Mouse (Mus musculus) CD4-positive, CD25-positive, alpha-beta regulatory T cell, adult 4 months (primary cell): ENCODE results near the gene Ttc17. TPM values are rescaled to one million over a fixed set of nuclear protein-coding genes. Genes with fewer than 3 reads are reported as not detected.

Experiments
- ATAC-seq: one replicate; pipeline ENCODE4 v1.8.0; 2017
- polyA plus RNA-seq, 2 experiments: library from polyadenylated mRNA; unstranded; fragments of 100-300 nt; shearing (Covaris generic); gene quantifications; one replicate each; pipeline ENCODE4 v1.2.1; 2017

The Ttc17 gene
- polyA plus RNA-seq, 2 experiments from 2014 or later, result 43.6 to 68.9 TPM

- ATAC-seq, result no peak
These were observed 27.8 kb downstream of the Ttc17 start for GRCm38 (mm10) chr2:94378678-94379077.

DNA sequence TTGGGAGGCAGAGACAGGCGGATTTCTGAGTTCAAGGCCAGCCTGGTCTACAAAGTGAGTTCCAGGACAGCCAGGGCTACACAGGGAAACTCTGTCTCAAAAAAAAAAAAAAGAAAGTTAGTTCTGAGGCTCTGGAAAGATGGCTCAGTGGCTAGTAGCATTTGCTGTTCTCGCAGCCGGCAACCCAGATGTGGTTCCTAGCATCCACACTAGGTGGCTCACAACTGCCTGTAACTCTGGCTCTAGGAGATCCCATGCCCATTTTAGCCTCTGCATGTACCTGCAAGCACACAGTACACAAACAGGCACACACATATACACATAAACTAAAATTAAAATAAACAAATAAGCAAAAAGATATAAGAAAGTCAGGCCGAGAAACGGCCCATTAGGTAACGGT lies 35.4 kb downstream of the Ttc17 start:
- peak; percentile 37 for ATAC-seq

DNA sequence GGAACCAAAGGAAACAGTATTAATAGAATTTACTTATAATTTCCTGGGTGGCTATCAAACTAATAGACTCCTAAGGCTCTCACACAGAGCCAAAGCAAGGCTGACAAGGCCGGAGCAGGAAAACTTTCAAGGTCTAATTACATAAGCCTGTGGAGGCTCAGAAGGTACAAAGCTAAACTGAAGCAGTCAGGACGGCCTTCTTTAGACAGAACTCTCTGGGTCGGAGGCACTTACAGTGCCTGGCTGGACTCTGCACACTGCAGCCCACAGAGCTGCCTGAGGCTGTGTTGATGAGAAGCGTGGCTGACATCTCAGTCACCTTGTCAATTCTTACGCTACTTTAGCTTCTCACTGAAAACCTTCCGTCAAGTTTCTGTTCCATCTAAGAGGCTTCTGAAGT lies 42.7 kb downstream of the Ttc17 start:
- no peak for ATAC-seq

DNA sequence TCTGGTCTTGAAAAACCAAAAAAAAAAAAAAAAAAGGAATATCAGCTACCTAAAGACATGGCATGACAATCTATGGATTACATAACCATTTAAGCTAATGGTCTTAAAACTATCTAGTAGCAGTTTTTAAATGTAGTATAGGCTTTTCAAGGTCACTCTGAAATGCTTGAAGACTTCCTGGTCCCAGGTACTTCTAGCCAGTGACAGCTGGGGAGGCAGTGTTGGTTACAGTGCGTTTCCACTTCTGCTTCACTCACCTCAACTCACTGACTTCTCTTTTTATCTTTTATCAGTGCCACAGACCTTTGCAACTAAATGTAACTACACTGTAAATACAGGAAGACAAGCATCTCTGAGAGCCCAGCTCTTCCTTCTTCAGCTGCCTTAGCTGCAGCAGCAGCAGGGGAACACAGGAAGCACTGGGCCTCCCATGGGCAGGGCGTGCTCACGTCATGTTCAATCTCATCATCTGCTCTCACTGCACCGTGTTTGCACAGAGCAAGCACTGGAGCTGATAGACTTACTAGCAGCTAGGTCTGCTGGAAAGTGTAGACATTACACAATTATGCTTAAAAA lies 46.0 kb downstream of the Ttc17 start:
- ATAC-seq, result peak; percentile 98

DNA sequence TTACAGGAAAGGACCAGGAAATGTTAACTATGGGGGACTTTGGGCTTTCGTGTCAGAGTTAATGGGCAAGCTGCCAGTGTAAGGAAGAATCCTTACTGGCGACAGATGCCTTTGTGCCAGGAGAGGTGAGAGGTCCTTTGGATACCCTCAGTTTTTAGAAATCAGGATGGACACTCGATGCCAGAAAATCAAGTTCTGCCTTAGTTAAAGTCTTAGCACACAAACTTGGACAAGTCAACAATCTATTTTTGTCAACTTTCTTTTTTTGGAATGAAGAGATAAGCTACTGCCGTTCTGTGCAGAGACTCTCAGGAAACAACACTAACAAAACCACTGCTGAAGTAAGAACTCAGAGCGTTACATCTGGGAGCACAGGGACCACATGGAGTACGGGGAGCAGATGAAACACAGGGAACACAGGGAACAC lies 58.3 kb downstream of the Ttc17 start:
- ATAC-seq, result no peak

- ATAC-seq, result no peak
These were observed 59.7 kb downstream of the Ttc17 start for GRCm38 (mm10) chr2:94346746-94347145.

GRCm38 (mm10) chr2:94344624-94345023 lies 61.9 kb downstream of the Ttc17 start:
- ATAC-seq, result no peak

GRCm38 (mm10) chr2:94343290-94344285 lies 62.9 kb downstream of the Ttc17 start:
- ATAC-seq, result no peak

DNA sequence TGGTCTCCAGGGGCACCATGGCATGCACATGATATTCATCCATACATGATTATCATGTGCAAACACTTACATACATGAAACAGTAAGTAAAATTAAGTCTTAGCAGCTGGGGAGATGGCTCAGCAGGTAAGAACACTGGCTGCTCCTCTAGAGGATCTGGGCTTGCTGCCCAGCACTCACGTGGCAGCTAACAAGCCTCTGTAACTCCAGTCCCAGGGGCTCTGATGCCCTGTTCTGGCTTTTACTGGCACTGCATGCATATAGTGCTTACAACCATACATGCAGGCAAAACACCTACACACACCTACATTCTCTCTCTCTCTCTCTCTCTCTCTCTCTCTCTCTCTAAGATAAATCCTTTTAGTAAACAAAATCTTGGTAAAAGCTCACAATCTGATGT lies 65.7 kb downstream of the Ttc17 start:
- no peak for ATAC-seq

GRCm38 (mm10) chr2:94339495-94339894 lies 67.0 kb downstream of the Ttc17 start:
- no peak for ATAC-seq

- no peak for ATAC-seq
These were observed 70.2 kb downstream of the Ttc17 start for GRCm38 (mm10) chr2:94336336-94336735.

- ATAC-seq, result no peak
These were observed 71.8 kb downstream of the Ttc17 start for GRCm38 (mm10) chr2:94334742-94335046.

- ATAC-seq, result no peak
These were observed 72.4 kb downstream of the Ttc17 start for GRCm38 (mm10) chr2:94333841-94334741.

DNA sequence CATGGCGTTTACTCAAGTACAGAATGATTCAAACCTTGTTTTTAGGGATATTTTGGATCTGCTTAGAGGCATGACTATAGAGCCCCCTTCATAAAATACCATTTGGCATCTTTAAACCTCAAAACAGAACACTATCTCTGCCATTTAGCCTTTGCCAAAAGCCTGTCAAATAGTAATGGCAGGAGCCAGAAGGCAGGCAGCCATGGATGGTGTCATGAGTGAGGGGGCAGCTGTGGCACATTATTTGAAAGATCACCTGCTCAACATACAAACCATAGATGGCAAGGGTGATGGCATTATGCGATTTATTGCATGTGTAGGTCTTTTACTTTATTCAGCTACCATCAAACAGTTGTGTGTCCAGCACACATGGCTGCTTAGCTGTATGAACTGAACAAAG lies 73.4 kb downstream of the Ttc17 start:
- no peak for ATAC-seq

DNA sequence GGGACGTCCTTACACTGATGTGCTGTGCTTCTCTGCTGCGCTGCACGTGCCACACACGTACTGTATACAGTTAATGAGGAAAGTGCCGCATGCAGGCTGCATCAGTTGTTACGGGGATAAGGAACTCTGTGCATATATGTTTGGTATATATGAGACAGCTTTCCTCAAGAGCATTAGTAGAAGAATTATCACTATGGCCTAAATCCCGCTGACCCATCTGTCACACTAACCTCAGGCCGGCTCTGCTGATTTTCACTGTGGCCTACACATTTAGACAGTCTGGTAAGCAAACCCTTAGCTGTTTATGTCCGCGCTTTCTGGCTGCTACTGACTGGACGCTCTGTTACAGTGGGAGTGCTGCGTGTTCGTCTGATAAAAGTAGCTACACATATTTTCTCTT lies 77.2 kb downstream of the Ttc17 start:
- no peak for ATAC-seq

DNA sequence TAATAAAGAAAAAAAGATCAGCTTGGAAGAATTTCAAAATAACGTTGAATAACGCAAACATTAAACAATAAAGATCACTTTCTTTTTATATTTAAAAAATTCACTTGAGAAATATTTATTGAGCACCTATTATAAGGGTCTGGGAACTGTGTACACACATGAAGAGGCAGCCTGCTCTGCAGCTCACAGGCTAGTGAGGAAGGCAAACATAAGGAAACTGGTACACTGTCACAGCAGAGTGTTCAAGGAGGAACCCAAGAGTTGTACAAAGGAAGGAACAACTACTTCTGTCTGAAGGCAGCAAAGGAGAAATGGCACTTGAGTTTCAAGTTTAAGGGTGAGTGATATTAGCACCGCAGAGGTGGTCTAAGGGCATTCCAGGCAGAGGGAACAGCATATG lies 78.7 kb downstream of the Ttc17 start:
- no peak for ATAC-seq

- no peak for ATAC-seq
These were observed 86.7 kb downstream of the Ttc17 start for GRCm38 (mm10) chr2:94319780-94320179.

GRCm38 (mm10) chr2:94316526-94316925 lies 90.0 kb downstream of the Ttc17 start:
- ATAC-seq, result no peak

- no peak for ATAC-seq
These were observed 102.5 kb downstream of the Ttc17 start for GRCm38 (mm10) chr2:94303984-94304383.

- no peak for ATAC-seq
These were observed 104.1 kb downstream of the Ttc17 start for GRCm38 (mm10) chr2:94302393-94302792.

DNA sequence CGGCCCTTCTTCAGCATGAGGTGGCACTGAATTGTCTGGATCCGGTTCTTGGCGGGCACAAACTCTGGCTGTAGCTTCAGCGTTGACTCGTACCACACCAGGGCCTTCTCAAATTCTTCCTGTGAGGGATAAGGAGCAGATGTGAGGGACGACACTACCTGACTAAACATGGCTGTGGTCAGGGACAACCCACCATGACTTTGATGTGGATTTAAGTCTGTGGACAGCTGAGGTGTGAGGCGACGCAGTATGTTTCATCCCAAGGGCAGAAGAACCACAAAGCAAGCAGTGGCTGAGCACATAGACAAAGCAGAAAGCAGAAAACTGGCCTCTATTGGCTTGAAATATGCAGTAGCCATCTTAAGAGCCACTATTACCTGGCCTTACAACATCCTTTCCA lies 104.7 kb downstream of the Ttc17 start:
- ATAC-seq, result no peak

DNA sequence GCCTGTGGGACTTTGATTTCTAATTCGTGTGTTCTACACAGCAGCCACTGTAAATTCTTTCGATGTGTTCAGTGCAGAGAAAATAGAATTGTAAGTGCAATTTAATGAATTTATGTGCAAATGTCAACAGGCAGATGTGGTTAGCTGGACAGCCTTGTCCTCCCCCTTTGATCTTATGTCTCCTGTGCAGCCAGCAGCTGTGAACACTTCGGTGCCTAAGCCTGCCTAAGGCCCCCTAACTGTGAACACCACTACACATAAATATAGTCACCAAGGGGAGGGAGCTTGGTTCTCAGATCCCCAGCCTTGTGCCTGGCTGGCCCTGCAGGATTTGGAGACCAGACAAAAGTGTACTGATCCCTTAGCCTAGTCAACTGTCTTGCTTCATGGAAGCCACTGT lies 109.0 kb downstream of the Ttc17 start:
- no peak for ATAC-seq

GRCm38 (mm10) chr2:94290483-94290882 lies 116.0 kb downstream of the Ttc17 start:
- peak; percentile 60 for ATAC-seq
